Mouse (Mus musculus): ENCODE results near the gene Nfix.

GRCm38 (mm10) chr8:84765629-84766028 lies 34.5 kb downstream of the Nfix start:
- TF ChIP-seq POLR2A (IDR thresholded peaks at IDR 0.05; ENCODE audit: extremely low read depth, insufficient read depth, low read length), result no peak
- no peak for TF ChIP-seq CTCF (IDR thresholded peaks at IDR 0.05; ENCODE audit: extremely low read depth, insufficient read depth, low read length)

Data from cortical plate, adult 2 months (tissue).